Mouse (Mus musculus) stomach, postnatal 0 days (tissue): ENCODE measurements at regions not wholly inside any gene's neighbourhood (a gene's known extent, or its start where the extent isn't known, plus 50 kb on each side); places are given as distances from the start of the nearest gene placed in this dataset.

Experiments
- CTCF ChIP-seq: IDR thresholded peaks from 2 replicates; pipeline ENCODE4 v1.5.1; 2016; ENCODE audit warnings: antibody characterized with exemption, low read depth, mild to moderate bottlenecking, moderate library complexity
- EP300 ChIP-seq: optimal IDR thresholded peaks from 2 replicates; pipeline ENCODE3; 2016; ENCODE audit warnings: antibody characterized with exemption

DNA sequence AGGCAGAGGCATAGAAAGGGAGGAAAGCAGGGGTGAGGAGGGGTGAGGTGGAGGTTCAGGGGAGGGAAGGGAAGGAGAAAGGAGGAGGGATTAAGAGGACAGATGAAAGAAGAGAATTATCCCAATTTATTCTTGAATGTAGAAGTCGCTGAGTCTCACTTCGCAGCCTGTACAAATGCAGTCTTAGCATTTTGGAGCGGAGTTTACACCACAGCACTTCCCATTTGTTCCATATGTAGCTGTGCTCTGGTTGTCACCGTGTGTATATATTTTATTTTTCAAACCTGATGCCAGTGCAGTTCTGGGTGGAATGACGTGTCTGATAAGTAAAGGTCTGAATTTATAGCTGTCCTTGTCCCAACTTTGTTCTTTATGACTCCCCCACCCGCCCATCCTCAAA is 105.2 kb downstream of the Spata19 start:
- no peak for TF ChIP-seq CTCF
- no peak for TF ChIP-seq EP300
